Mouse (Mus musculus) Muller cell, postnatal 12 days (primary cell): ENCODE measurements at regions not wholly inside any gene's neighbourhood (a gene's known extent, or its start where the extent isn't known, plus 50 kb on each side); places are given as distances from the start of the nearest gene placed in this dataset.

ENCODE experiments used
- DNase-seq: peaks from one replicate; pipeline ENCODE4 v3.0.0-alpha.2; 2015; ENCODE audit errors: inconsistent ontology term

DNA sequence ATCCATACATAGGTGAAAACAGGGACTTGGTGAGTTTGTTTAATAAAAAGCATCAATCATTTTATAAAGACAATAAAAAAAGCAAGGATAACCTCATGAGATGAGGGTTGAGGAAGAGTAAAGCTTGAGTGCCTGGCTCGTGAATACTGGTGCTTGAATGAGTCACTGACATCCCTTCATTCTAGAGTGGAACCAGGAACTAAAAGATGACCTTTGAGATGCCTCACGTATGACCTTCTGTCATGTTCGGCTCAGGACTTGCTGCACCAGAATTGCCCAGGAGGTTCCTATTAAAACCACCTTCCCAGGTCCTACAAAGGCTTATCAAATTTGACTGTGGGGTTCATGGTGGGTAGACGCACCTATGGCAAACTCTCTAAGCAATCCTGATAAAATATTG is 61.5 kb upstream of the Elac2 start:
- no peak for DNase-seq

DNA sequence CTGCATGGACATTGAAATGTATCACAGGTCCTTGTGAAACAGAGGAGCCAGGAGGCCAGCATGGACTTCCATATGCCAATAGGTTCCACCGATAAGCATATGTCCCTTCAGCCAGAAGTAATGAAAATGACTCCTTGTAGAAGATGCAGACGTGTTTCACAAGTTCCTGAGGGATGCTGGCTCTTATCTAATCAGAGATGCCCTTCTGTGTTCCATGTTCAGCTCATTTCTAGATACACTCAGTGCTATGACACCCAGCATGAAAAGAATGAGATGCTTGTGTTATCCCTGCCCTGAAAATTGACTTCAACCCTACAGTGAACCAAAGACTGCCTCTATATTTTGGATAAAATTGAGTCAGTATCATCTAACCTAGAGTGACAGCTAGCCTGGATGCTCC is 53.8 kb upstream of the Elac2 start:
- DNase-seq = no peak

DNA sequence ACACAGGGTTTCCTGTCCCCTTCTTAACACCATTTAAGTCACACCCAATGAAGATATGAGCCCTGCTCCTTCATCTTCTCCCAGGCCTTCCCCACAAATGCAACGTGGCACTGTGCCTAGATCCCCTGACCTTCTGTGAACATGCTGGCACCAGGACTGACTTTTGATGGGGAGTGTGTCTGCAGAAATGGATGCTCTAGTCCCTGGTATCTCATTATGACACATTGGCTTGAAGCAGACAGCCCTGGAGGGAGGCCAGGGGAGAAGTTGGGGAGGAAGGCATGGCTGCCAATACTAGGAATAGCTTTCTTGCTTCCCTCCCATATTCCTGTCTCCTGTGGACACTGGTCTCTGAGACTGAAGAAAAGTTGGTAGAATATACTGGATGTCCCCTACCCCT is 52.9 kb upstream of the Elac2 start:
- peak; percentile 48 for DNase-seq
